Mouse (Mus musculus) hindbrain, embryonic 14.5 days (tissue): Measurements from ENCODE around the gene Abca3. TPM values are rescaled to one million over a fixed set of nuclear protein-coding genes. Genes with fewer than 3 reads are reported as not detected.

ENCODE experiments used
- ATAC-seq: fragments of 200-750 bp; cut with Nextera tagmentation; 2 replicates; pipeline ENCODE4 v1.8.0; 2017; ENCODE audit warnings: moderate number of reproducible peaks, mild to moderate bottlenecking, moderate TSS enrichment, moderate library complexity; ENCODE audit not compliant: low FRiP score
- DNase-seq: peaks from one replicate; pipeline ENCODE4 v3.0.0-alpha.2; 2015; ENCODE audit warnings: low spot score
- H3K27ac ChIP-seq: fragments of 300-500 bp; sonication (generic); 2 replicates; pipeline ENCODE4 v1.5.1; 2014; ENCODE audit warnings: mild to moderate bottlenecking, moderate library complexity
- H3K27me3 ChIP-seq: fragments of 300-500 bp; sonication (generic); 2 replicates; pipeline ENCODE4 v1.6.1; 2014; ENCODE audit warnings: mild to moderate bottlenecking, low read length, mixed read lengths; ENCODE audit not compliant: control insufficient read depth, insufficient read depth
- H3K36me3 ChIP-seq: fragments of 300-500 bp; sonication (generic); replicated peaks from 2 replicates; pipeline ENCODE4 v1.6.1; 2014; ENCODE audit not compliant: control insufficient read depth, insufficient read depth
- H3K4me1 ChIP-seq: fragments of 300-500 bp; sonication (generic); replicated peaks from 2 replicates; pipeline ENCODE4 v1.6.1; 2014; ENCODE audit warnings: antibody characterized with exemption, low read length, mixed read lengths; ENCODE audit not compliant: control insufficient read depth, insufficient read depth
- H3K4me2 ChIP-seq: fragments of 300-500 bp; sonication (generic); replicated peaks from 2 replicates; pipeline ENCODE4 v1.6.1; 2014; ENCODE audit warnings: mild to moderate bottlenecking, moderate library complexity
- H3K4me3 ChIP-seq: fragments of 300-500 bp; sonication (generic); replicated peaks from 2 replicates; pipeline ENCODE4 v1.5.1; 2014; ENCODE audit warnings: mild to moderate bottlenecking, low read length
- H3K9ac ChIP-seq: fragments of 300-500 bp; sonication (generic); 2 replicates; pipeline ENCODE4 v1.6.1; 2014
- H3K9me3 ChIP-seq: fragments of 300-500 bp; sonication (generic); 2 replicates; pipeline ENCODE4 v1.6.1; 2016; ENCODE audit warnings: low read length; ENCODE audit not compliant: control insufficient read depth
- WGBS: fragments of 180-500 bp; shearing (Covaris S2); extraction: QIAGEN DNeasy Blood & Tissue Kit; methylation state at CpG from one replicate; pipeline ENCODE4 v1.1.7; 2014; 5-methylcytosine and 5-hydroxymethylcytosine counted together
- polyA plus RNA-seq: library from polyadenylated mRNA; unstranded; fragments of >200 nt; fragmentation: Nextera tagmentation; extraction: Ambion mirVana; gene quantifications from 2 replicates; pipeline ENCODE4 v1.2.1, GENCODE M21; 2014

The Abca3 gene
- polyA plus RNA-seq, 1 experiment from 2014 or later, result 32.8 TPM

DNA sequence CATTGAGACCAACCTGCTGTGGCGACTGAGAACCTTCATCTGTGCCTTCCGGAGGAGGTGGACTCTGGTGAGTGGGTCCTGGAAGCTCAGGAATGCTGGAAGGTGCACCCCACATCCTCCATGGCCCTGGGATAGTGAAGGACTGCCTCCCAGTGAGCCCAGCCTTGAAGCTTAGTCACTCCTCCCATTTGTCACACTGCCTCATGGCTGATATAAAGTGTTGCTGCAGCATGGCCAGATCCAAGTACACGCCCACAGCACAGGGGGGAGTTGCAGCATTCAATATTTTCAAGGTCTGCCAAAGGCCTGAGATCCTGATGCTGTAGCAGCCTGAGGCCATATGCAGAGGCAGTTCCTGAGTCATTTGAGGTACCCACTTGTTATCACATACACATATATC lies 50.6 kb downstream of the Abca3 start:
- 86% methylated on average over 3 of the region's 3 CpGs for WGBS
- H3K9ac ChIP-seq, result no peak overlapping the region
- H3K27me3 ChIP-seq, result no peaks in the 10 kb centered on the region
- H3K4me1 ChIP-seq, result no peaks in the 10 kb centered on the region
- no peaks in the 10 kb centered on the region for H3K9me3 ChIP-seq
- H3K36me3 ChIP-seq, result peaks cover 91% of the 10 kb centered on the region
- no peak overlapping the region for H3K27ac ChIP-seq
- H3K4me3 ChIP-seq, result no peak overlapping the region
- no peak for ATAC-seq
- H3K4me2 ChIP-seq, result no peak overlapping the region
- no peak for DNase-seq

DNA sequence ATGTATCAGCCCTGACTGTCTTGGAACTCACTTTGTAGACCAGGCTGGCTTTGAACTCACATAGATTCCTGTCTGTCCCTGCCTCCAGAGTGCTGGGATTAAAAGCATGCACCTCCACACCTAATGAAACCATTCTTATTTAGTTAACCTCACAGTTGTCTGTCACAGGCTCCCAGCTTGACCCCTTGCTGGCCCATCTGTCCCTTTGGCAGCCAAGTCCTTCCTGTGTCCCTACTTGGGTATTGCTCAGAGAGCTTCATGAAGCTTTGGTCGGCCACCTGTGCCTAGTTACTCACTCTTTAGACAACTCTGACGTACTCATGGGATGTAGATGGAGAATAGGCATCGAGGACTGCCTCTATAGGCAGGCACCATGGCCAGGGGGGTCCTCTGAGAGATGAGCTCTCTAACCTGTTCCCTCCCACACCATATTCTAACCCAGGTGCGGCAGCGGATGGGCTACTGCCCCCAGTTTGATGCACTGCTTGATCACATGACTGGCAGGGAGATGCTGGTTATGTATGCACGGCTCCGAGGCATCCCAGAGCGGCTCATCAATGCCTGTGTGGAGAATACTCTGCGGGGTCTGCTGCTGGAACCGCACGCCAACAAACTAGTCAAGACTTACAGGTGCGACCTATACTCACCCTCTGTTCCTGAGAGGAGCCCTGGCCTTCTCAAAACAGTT lies 55.5 kb downstream of the Abca3 start:
- 88% methylated on average over 12 of the region's 12 CpGs for WGBS
- ATAC-seq (no peak), DNase-seq (no peak)
- Histone ChIP-seq H3K4me1 (no peaks in the 10 kb centered on the region), H3K4me2 (no peak overlapping the region), H3K27ac (no peak overlapping the region), H3K27me3 (no peaks in the 10 kb centered on the region), H3K9ac (no peak overlapping the region), H3K4me3 (no peak overlapping the region), H3K9me3 (no peaks in the 10 kb centered on the region), H3K36me3 (peaks cover 93% of the 10 kb centered on the region)

GRCm38 (mm10) chr17:24413557-24414211 lies 61.9 kb downstream of the Abca3 start:
- H3K36me3 ChIP-seq, result peaks cover 52% of the 10 kb centered on the region
- no peaks in the 10 kb centered on the region for H3K9me3 ChIP-seq
- DNase-seq, result no peak
- ATAC-seq, result peak; percentile 14; the same call in 1 of the 2 replicates
- 34% methylated on average over 22 of the region's 22 CpGs for WGBS
- H3K27me3 ChIP-seq, result no peaks in the 10 kb centered on the region
- H3K4me1 ChIP-seq, result peaks cover 18% of the 10 kb centered on the region; the same call in 1 of the 2 replicates
- peak overlapping the region; percentile 62; the same call in 1 of the 2 replicates for H3K27ac ChIP-seq
- H3K4me3 ChIP-seq, result peak overlapping the region; percentile 80
- H3K4me2 ChIP-seq, result peak overlapping the region; percentile 86
- peak overlapping the region; percentile 68 for H3K9ac ChIP-seq

DNA sequence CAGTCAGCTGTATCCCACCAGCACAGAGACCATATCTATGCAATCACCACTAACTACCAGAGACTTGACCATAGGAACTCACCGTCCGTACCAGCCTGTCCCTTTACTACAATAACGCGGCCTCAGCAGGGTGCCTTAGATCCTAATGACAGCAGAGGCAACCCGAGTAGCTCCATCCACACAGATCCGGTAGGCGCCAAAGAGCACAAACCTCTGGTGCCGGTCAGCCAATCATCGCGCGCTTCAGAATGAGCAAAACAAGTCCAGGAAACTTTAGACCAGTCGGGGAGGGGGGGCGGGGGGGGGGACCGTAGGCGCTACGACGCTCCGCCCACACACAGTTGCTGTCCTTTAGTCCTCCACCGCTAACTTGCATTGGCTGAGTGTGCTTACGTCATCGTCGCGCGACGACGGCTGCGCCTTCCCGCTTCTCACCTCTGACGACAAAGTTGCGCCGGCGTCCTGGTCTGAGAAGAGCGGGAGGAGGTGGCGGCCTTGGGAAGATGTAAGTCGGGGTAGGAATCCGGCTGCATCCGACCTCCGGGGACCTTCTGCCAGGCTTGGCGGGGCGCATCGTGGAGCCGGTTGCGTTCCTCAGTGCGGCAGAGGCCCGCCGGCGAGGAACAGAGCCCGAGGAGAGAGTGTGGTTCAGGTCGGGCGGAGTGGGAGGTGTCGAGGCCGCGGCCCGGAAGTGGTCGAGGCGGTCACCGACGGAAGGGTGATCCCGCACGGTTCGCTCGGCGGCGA lies 62.7 kb downstream of the Abca3 start, which contains the start of gene Rnps1:
Gene Rnps1, plus strand, starts transcription at position 336 of the 747 bp plus-strand sequence.
- Histone ChIP-seq H3K36me3 (peaks cover 52% of the 10 kb centered on the region), H3K27ac (peak within 1 kb of the TSS; percentile 90), H3K4me1 (peaks cover 18% of the 10 kb centered on the region; the same call in 1 of the 2 replicates), H3K4me3 (peak within 1 kb of the TSS; percentile 80), H3K27me3 (no peaks in the 10 kb centered on the region), H3K9me3 (no peaks in the 10 kb centered on the region), H3K4me2 (peak within 1 kb of the TSS; percentile 86), H3K9ac (peak within 1 kb of the TSS; percentile 87)
- ATAC-seq (peak; percentile 97), DNase-seq (peak; percentile 100)
- under 1% methylated on average over 64 of the region's 64 CpGs for WGBS

GRCm38 (mm10) chr17:24415011-24415410 lies 63.3 kb downstream of the Abca3 start:
- Histone ChIP-seq H3K9me3 (no peaks in the 10 kb centered on the region), H3K4me2 (peak overlapping the region; percentile 73), H3K36me3 (peaks cover 52% of the 10 kb centered on the region), H3K9ac (peak overlapping the region; percentile 87), H3K27ac (peak overlapping the region; percentile 90), H3K4me3 (peak overlapping the region; percentile 80), H3K4me1 (peaks cover 18% of the 10 kb centered on the region; the same call in 1 of the 2 replicates), H3K27me3 (no peaks in the 10 kb centered on the region)
- no peak for DNase-seq
- no peak for ATAC-seq
- WGBS, result 0% methylated on average over 21 of the region's 21 CpGs

DNA sequence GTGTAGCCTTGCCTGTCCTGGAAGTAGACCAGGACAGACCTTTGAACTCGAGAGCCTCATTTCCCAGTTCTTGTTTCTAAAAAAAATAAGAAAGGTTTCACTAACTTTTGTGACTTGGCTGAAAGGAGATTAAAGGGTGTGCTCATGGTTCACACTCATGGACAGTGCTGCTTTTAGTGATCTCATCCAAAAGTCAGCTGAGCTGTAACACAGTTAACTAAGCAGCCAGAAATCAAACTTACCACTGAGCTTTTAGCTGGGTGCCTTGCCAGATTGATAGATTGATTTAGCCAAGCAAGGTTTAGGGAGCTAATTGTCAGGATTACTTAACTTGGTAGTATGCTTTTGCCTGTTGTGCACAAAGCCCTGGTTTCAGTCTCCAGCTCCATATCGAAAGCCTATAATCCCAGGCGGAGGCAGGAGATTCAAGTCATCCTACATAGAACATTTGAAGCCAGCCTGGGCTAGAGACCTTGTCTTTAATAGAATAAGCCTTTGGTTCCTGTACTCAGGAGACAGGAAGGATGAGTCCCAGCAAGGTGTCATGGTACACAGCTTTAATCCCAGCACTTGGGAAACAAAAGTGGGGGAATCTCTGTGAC lies 64.4 kb downstream of the Abca3 start:
- 91% methylated on average over 3 of the region's 3 CpGs for WGBS
- DNase-seq (no peak), ATAC-seq (no peak)
- peaks cover 52% of the 10 kb centered on the region for H3K36me3 ChIP-seq
- no peaks in the 10 kb centered on the region for H3K9me3 ChIP-seq
- H3K27me3 ChIP-seq, result no peaks in the 10 kb centered on the region
- H3K4me3 ChIP-seq, result peak overlapping the region; percentile 80; the same call in 1 of the 2 replicates
- peak overlapping the region; percentile 73 for H3K4me2 ChIP-seq
- H3K27ac ChIP-seq, result no peak overlapping the region
- peaks cover 18% of the 10 kb centered on the region; the same call in 1 of the 2 replicates for H3K4me1 ChIP-seq
- H3K9ac ChIP-seq, result peak overlapping the region; percentile 87; the same call in 1 of the 2 replicates

GRCm38 (mm10) chr17:24423114-24423513 lies 71.4 kb downstream of the Abca3 start:
- no peak overlapping the region for H3K9ac ChIP-seq
- no peaks in the 10 kb centered on the region for H3K27me3 ChIP-seq
- no peak overlapping the region for H3K27ac ChIP-seq
- H3K9me3 ChIP-seq, result no peaks in the 10 kb centered on the region
- peaks cover 74% of the 10 kb centered on the region for H3K36me3 ChIP-seq
- DNase-seq (no peak), ATAC-seq (no peak)
- H3K4me3 ChIP-seq, result no peak overlapping the region
- 94% methylated on average over 4 of the region's 4 CpGs for WGBS
- no peak overlapping the region for H3K4me2 ChIP-seq
- peaks cover 6% of the 10 kb centered on the region; the same call in 1 of the 2 replicates for H3K4me1 ChIP-seq

DNA sequence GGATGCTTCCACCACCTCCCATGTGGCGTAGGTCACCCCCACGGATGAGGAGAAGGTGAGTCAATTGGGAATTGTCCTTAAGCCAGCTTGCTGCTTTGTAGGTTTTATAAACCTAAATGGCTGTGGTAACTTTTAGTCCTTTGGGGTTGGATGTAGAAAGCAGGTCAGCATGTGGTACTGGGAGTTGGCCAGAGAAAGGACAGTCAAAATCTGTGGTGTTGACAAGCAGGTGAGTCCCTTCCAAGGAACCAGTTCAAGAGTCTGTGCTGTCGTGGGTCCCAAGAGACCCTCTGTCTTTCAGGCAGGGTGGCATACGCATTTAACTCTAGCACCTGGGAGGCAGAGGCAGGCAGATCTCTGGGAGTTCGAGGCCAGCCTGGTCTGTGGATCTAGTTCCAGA lies 72.7 kb downstream of the Abca3 start:
- Histone ChIP-seq H3K4me2 (no peak overlapping the region), H3K27ac (no peak overlapping the region), H3K36me3 (peaks cover 60% of the 10 kb centered on the region), H3K4me1 (peaks cover 6% of the 10 kb centered on the region), H3K9ac (no peak overlapping the region), H3K9me3 (no peaks in the 10 kb centered on the region), H3K27me3 (no peaks in the 10 kb centered on the region), H3K4me3 (no peak overlapping the region)
- ATAC-seq (no peak), DNase-seq (no peak)
- WGBS, result 94% methylated on average over 5 of the region's 5 CpGs
